Mouse (Mus musculus) MEL (cell line): ENCODE measurements at regions not wholly inside any gene's neighbourhood (a gene's known extent, or its start where the extent isn't known, plus 50 kb on each side); places are given as distances from the start of the nearest gene placed in this dataset.
A peak's percentile ranks its signal among the peaks of the same experiment; 100 is the strongest.

Experiments used
- DNase-seq: peaks from one replicate; pipeline ENCODE4 v3.0.0; 2011; ENCODE audit warnings: low read depth, low spot score
- H3K27ac ChIP-seq: 2 replicates; pipeline ENCODE4 v1.5.1; 2012; ENCODE audit warnings: low read depth, mild to moderate bottlenecking, control low read depth, low read length, moderate library complexity; ENCODE audit not compliant: control insufficient read depth
- H3K27me3 ChIP-seq, 2 experiments: fragments of 150-350 bp in 1 of 2; sonication (generic) in 1 of 2; 2 replicates each; pipeline ENCODE4 v1.6.1; 2012; ENCODE audit warnings: low read length in 2 of 2, mild to moderate bottlenecking in 2 of 2, improper control_type of control experiment in 1 of 2, moderate library complexity in 1 of 2; ENCODE audit not compliant: insufficient read depth in 2 of 2, control insufficient read depth in 1 of 2
- H3K36me3 ChIP-seq, 2 experiments: 2 replicates each; pipeline ENCODE4 v1.6.1; 2012 to 2014; ENCODE audit warnings: low read length in 2 of 2, improper control_type of control experiment in 1 of 2, inconsistent platforms in 1 of 2, mild to moderate bottlenecking in 1 of 2; ENCODE audit not compliant: insufficient read depth in 2 of 2, control insufficient read depth in 1 of 2
- H3K4me1 ChIP-seq, 2 experiments: fragments of 150-350 bp in 1 of 2; sonication (generic) in 1 of 2; 2 replicates each; pipeline ENCODE4 v1.6.1; 2012; ENCODE audit warnings: low read length in 2 of 2, improper control_type of control experiment in 1 of 2, mild to moderate bottlenecking in 1 of 2; ENCODE audit not compliant: insufficient read depth in 2 of 2, control insufficient read depth in 1 of 2
- H3K4me3 ChIP-seq, 2 experiments: fragments of 150-350 bp in 1 of 2; sonication (generic) in 1 of 2; 2 replicates each; pipeline ENCODE4 v1.5.1; 2012; ENCODE audit warnings: low read depth in 2 of 2, low read length in 2 of 2, mild to moderate bottlenecking in 2 of 2, moderate library complexity in 2 of 2, control low read depth in 1 of 2, improper control_type of control experiment in 1 of 2; ENCODE audit not compliant: control insufficient read depth in 1 of 2, insufficient read depth in 1 of 2
- H3K79me2 ChIP-seq: 2 replicates; pipeline ENCODE4 v1.6.1; 2012; ENCODE audit warnings: mild to moderate bottlenecking, low read length, moderate library complexity; ENCODE audit not compliant: control insufficient read depth, poor library complexity, insufficient read depth
- H3K9ac ChIP-seq: 2 replicates; pipeline ENCODE4 v1.6.1; 2012; ENCODE audit warnings: low read depth, mild to moderate bottlenecking, control low read depth, low read length, moderate library complexity; ENCODE audit not compliant: control insufficient read depth, poor library complexity, severe bottlenecking
- H3K9me3 ChIP-seq: fragments of 150-350 bp; sonication (generic); replicated peaks from 2 replicates; pipeline ENCODE4 v1.6.1; 2012; ENCODE audit warnings: mild to moderate bottlenecking, low read length, improper control_type of control experiment, moderate library complexity; ENCODE audit not compliant: insufficient read depth
- BHLHE40 ChIP-seq: IDR thresholded peaks from 2 replicates; pipeline ENCODE4 v1.6.1; 2012; ENCODE audit warnings: low read depth, mild to moderate bottlenecking, inconsistent platforms, low read length, improper control_type of control experiment, borderline replicate concordance
- CHD1 ChIP-seq: IDR thresholded peaks from 2 replicates; pipeline ENCODE4 v1.6.1; 2012; ENCODE audit warnings: low read depth, mild to moderate bottlenecking, inconsistent platforms, low read length, improper control_type of control experiment
- CHD2 ChIP-seq: IDR thresholded peaks from 2 replicates; pipeline ENCODE4 v1.6.1; 2011; ENCODE audit warnings: low read length, improper control_type of control experiment
- E2F4 ChIP-seq: IDR thresholded peaks from 2 replicates; pipeline ENCODE4 v1.6.1; 2011; ENCODE audit warnings: low read depth, low read length, improper control_type of control experiment, borderline replicate concordance
- ELF1 ChIP-seq: IDR thresholded peaks from 2 replicates; pipeline ENCODE4 v1.6.1; 2014; ENCODE audit warnings: low read depth, mild to moderate bottlenecking, inconsistent platforms, low read length, improper control_type of control experiment, moderate library complexity
- ETS1 ChIP-seq: IDR thresholded peaks from 2 replicates; pipeline ENCODE4 v1.6.1; 2012; ENCODE audit warnings: low read depth, mild to moderate bottlenecking, inconsistent platforms, low read length, improper control_type of control experiment, moderate library complexity
- GABPA ChIP-seq: IDR thresholded peaks from 2 replicates; pipeline ENCODE4 v1.6.1; 2012; ENCODE audit warnings: low read depth, mild to moderate bottlenecking, inconsistent platforms, low read length, improper control_type of control experiment, moderate library complexity
- MAFK ChIP-seq: IDR thresholded peaks from 2 replicates; pipeline ENCODE4 v1.6.1; 2011; ENCODE audit warnings: low read depth, mild to moderate bottlenecking, low read length, improper control_type of control experiment, borderline replicate concordance
- MAZ ChIP-seq: IDR thresholded peaks from 2 replicates; pipeline ENCODE4 v1.6.1; 2012; ENCODE audit warnings: low read depth, mild to moderate bottlenecking, inconsistent platforms, low read length, improper control_type of control experiment
- MEF2A ChIP-seq: IDR thresholded peaks from 2 replicates; pipeline ENCODE4 v1.6.1; 2014; ENCODE audit warnings: low read depth, mild to moderate bottlenecking, inconsistent platforms, low read length, improper control_type of control experiment; ENCODE audit not compliant: poor library complexity, insufficient replicate concordance, severe bottlenecking; ENCODE audit errors: extremely low read depth
- MXI1 ChIP-seq: IDR thresholded peaks from 2 replicates; pipeline ENCODE4 v1.6.1; 2011; ENCODE audit warnings: mild to moderate bottlenecking, low read depth, low read length, improper control_type of control experiment
- MYC ChIP-seq: IDR thresholded peaks from 2 replicates; pipeline ENCODE4 v1.6.1; 2011; ENCODE audit warnings: low read depth, mild to moderate bottlenecking, low read length, improper control_type of control experiment, moderate library complexity
- NELFE ChIP-seq: IDR thresholded peaks from 2 replicates; pipeline ENCODE4 v1.6.1; 2011; ENCODE audit warnings: low read depth, low read length, improper control_type of control experiment
- POLR2A ChIP-seq, 2 experiments: IDR thresholded peaks; 2 replicates each; pipeline ENCODE4 v1.6.1; 2011 to 2012; ENCODE audit warnings: low read length in 2 of 2, mild to moderate bottlenecking in 2 of 2, control low read depth in 1 of 2, improper control_type of control experiment in 1 of 2, low read depth in 1 of 2, moderate library complexity in 1 of 2; ENCODE audit not compliant: control insufficient read depth in 1 of 2, insufficient read depth in 1 of 2, poor library complexity in 1 of 2
- POLR2AphosphoS5 ChIP-seq: IDR thresholded peaks from 2 replicates; pipeline ENCODE4 v1.6.1; 2012; ENCODE audit warnings: low read depth, borderline replicate concordance, mild to moderate bottlenecking, inconsistent platforms, low read length, moderate library complexity, mixed read lengths
- RCOR1 ChIP-seq: IDR thresholded peaks from 2 replicates; pipeline ENCODE4 v1.6.1; 2012; ENCODE audit warnings: low read depth, mild to moderate bottlenecking, inconsistent platforms, low read length, improper control_type of control experiment
- SIN3A ChIP-seq: IDR thresholded peaks from 2 replicates; pipeline ENCODE4 v1.6.1; 2012; ENCODE audit warnings: low read length, improper control_type of control experiment, inconsistent platforms
- SMC3 ChIP-seq: IDR thresholded peaks from 2 replicates; pipeline ENCODE4 v1.6.1; 2011; ENCODE audit warnings: low read depth, low read length, improper control_type of control experiment
- UBTF ChIP-seq: IDR thresholded peaks from 2 replicates; pipeline ENCODE4 v1.6.1; 2012; ENCODE audit warnings: low read depth, mild to moderate bottlenecking, inconsistent platforms, low read length, improper control_type of control experiment, moderate library complexity, borderline replicate concordance; ENCODE audit not compliant: insufficient read depth
- ZC3H11A ChIP-seq: IDR thresholded peaks from 2 replicates; pipeline ENCODE4 v1.6.1; 2012; ENCODE audit warnings: low read depth, mild to moderate bottlenecking, inconsistent platforms, low read length, improper control_type of control experiment
- ZKSCAN1 ChIP-seq: IDR thresholded peaks from 2 replicates; pipeline ENCODE4 v1.6.1; 2012; ENCODE audit warnings: low read depth, mild to moderate bottlenecking, inconsistent platforms, low read length, improper control_type of control experiment, moderate library complexity
- ZMIZ1 ChIP-seq: IDR thresholded peaks from 2 replicates; pipeline ENCODE4 v1.6.1; 2012; ENCODE audit warnings: low read depth, mild to moderate bottlenecking, inconsistent platforms, low read length, improper control_type of control experiment, moderate library complexity
- ZNF384 ChIP-seq: IDR thresholded peaks from 2 replicates; pipeline ENCODE4 v1.6.1; 2012; ENCODE audit warnings: low read depth, mild to moderate bottlenecking, inconsistent platforms, low read length, improper control_type of control experiment

DNA sequence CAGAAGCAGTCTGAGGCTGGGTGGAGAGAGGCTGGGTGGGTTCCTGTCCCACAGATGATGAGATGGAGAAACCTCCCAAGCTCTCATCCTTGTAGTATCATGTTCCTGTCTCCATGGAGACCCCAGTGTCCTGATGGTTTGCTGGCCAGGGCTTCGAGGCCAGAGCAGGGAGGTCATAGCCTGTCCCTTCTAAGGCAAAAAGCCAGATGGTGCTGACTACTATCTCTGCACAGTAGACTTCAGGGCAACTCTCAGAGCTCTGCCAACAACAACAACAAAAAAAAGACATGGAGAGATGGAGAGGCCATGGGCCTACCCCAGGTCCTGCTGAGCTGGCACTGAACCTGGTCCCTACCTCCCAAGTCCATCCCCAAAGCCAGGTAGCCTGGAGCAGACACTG is 69.0 kb downstream of the Zfp36l2 start:
- TF ChIP-seq SIN3A (no peak), RCOR1 (no peak), MEF2A (no peak), E2F4 (no peak), ELF1 (no peak), GABPA (no peak)
- H3K27ac ChIP-seq: peak overlapping the region; percentile 93
- H3K9me3 ChIP-seq: no peaks in the 10 kb centered on the region
- H3K4me3 ChIP-seq: no peak overlapping the region
- H3K36me3 ChIP-seq: peaks cover 0 to 52% of the 10 kb centered on the region in 2 experiments; a peak in 2 of 4 replicates
- H3K27me3 ChIP-seq: no peaks in the 10 kb centered on the region
- H3K9ac ChIP-seq: peak overlapping the region; percentile 66
- peaks cover 19 to 67% of the 10 kb centered on the region in 2 experiments for H3K4me1 ChIP-seq
- H3K79me2 ChIP-seq: peaks cover 9% of the 10 kb centered on the region
- no peak for DNase-seq

DNA sequence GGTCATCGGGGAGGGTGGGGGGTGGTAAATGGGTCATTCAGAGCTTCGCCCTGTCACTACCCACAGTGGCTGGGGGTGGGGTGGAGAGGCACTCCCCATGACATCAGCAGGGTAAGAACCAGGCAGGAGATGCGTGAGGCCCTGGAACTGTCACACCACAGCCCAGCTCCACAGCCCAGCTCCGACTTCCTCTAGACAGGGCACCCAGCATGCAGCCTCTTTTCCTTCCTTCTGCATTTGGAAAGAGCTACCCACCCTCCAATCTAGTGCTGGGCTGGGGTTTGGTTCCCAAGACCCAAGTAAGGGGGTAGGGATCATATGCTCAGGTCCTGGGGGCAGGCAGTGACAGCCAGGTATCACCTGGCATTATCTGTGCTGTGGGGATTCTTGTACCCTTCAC is 69.5 kb downstream of the Zfp36l2 start:
- peaks cover 9% of the 10 kb centered on the region for H3K79me2 ChIP-seq
- peaks cover 19 to 73% of the 10 kb centered on the region in 2 experiments for H3K4me1 ChIP-seq
- H3K9ac ChIP-seq: peak overlapping the region; percentile 66
- peak overlapping the region; percentile 93 for H3K27ac ChIP-seq
- peak; percentile 79; the same call in 1 of the 2 replicates for TF ChIP-seq POLR2AphosphoS5
- no peak for TF ChIP-seq UBTF
- H3K4me3 ChIP-seq: no peak overlapping the region
- H3K36me3 ChIP-seq: peaks cover 0 to 54% of the 10 kb centered on the region in 2 experiments; a peak in 2 of 4 replicates
- H3K27me3 ChIP-seq: no peaks in the 10 kb centered on the region
- peak; percentile 66 for DNase-seq
- H3K9me3 ChIP-seq: no peaks in the 10 kb centered on the region

DNA sequence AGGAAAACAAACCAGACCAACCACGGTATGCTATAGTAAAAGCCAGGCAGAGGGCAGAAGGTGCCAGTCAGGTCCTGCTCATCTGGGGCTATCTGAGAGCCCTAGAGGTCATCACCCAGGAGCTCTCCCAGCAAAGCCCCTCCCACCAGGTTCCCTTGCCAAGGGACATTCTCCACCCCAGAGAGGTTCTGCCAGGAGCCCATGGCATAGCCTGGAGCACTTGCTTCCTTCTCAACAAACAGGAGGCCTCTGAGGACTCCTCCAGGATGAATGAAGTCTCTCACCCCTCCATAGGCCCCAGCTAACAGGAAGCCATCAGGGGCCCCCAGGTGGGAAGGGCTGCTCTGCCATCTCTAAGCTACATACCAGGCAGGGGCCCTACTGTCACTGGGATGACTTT is 70.0 kb downstream of the Zfp36l2 start:
- H3K79me2 ChIP-seq: peaks cover 9% of the 10 kb centered on the region
- no peaks in the 10 kb centered on the region for H3K27me3 ChIP-seq
- peak overlapping the region; percentile 66 for H3K9ac ChIP-seq
- no peaks in the 10 kb centered on the region for H3K9me3 ChIP-seq
- TF ChIP-seq ELF1: no peak
- no peak for TF ChIP-seq NELFE
- TF ChIP-seq MAZ: no peak
- TF ChIP-seq ZKSCAN1: no peak
- TF ChIP-seq MXI1: no peak
- TF ChIP-seq ZMIZ1: no peak
- no peak for TF ChIP-seq MAFK
- no peak for TF ChIP-seq ZNF384
- TF ChIP-seq SMC3: no peak
- TF ChIP-seq MEF2A: no peak
- no peak for TF ChIP-seq POLR2AphosphoS5
- TF ChIP-seq CHD1: no peak
- no peak for TF ChIP-seq ETS1
- no peak for TF ChIP-seq ZC3H11A
- no peak; a peak in 1 of 4 replicates for TF ChIP-seq POLR2A (IDR thresholded peaks at IDR 0.05; ENCODE audit: control insufficient read depth in 1 of 2, insufficient read depth in 1 of 2, low read depth in 1 of 2, low read length in 2 of 2, poor library complexity in 1 of 2)
- TF ChIP-seq CHD2: no peak
- TF ChIP-seq BHLHE40: no peak
- no peak for TF ChIP-seq MYC
- no peak for TF ChIP-seq GABPA
- TF ChIP-seq, all 39 proteins: peak for 0
- H3K4me3 ChIP-seq: no peak overlapping the region
- DNase-seq: peak; percentile 56
- H3K36me3 ChIP-seq: peaks cover 0 to 59% of the 10 kb centered on the region in 2 experiments; a peak in 2 of 4 replicates
- H3K4me1 ChIP-seq: peaks cover 19 to 78% of the 10 kb centered on the region in 2 experiments
- H3K27ac ChIP-seq: peak overlapping the region; percentile 93
